Comparison of ENCODE assay signal across 17 mouse cellular contexts in the genomic region with DNA sequence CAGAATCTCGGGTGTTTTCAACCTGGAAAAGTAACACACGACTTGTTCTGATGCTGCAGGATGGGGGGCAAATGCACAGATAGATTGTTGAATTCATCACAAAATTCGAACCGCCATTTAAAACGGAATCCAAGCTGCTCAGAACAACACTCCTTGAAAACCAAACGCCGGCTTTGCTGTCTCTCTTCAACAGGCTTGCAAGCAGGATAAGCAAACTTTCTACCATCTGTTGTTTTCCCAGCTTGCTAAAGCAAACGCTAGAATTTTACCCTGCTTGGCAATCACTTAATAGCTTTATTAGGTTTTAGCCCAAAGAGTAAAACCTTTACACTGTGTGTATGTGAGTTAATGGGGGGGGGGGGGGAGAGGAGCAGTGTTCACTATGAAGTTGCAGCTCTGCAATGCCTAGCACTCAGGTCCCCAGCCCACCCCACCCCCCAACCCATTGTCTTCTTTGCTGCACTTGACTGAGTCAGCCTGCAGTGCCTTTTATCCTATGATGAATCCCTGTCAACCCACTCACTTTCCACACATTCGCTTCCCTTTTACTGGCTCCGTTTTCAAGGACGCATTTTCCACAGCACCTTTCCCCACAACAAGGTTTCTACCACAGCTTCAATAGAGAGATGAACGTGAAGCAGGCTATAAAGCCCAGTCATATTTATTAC.
A peak's percentile ranks its signal among the peaks of the same experiment; 100 is the strongest.
DNase-seq lines count a peak whose midpoint lies in the region; ATAC-seq and TF ChIP-seq lines count a peak whose summit lies in the region.
"Had no signal": no experiment of that assay in that cellular context is flagged by ENCODE, and none has a peak within 500 bp of the region (broad histone marks: within the 10 kb centered on the region; RNA-seq: fewer than 3 reads in every experiment).

No protein-coding gene starts in this region.

- H3K9me3 ChIP-seq in hindbrain, embryonic 10.5 days = no peaks in the 10 kb centered on the region
- no peaks in the 10 kb centered on the region for H3K9me3 ChIP-seq in hindbrain, postnatal 0 days (ENCODE audit: low read length)
- H3K9me3 ChIP-seq: embryonic facial prominence, embryonic 13.5 days; liver, embryonic 15.5 days; midbrain, embryonic 13.5 days; neural tube, embryonic 15.5 days; stomach, embryonic 15.5 days had no signal

- peak; percentile 12 for DNase-seq in hindbrain, embryonic 10.5 days (ENCODE audit: low spot score)
- no peak for DNase-seq in hindbrain, postnatal 0 days (ENCODE audit: low spot score)
- peak; percentile 10 to 15 for DNase-seq in right cerebral cortex, adult 2 months (ENCODE audit: low spot score in 2 of 2)
- no peak for DNase-seq in right cerebral cortex, postnatal 4 days
- peak; percentile 32 to 72 for DNase-seq in layer of hippocampus, adult 18-20 months (ENCODE audit: low spot score in 2 of 2)
- peak; percentile 19 for DNase-seq in telencephalon, adult 2 months (ENCODE audit: low read depth, low spot score)
- DNase-seq in B cell, adult 2 months = no peak
- no peak for DNase-seq in heart, postnatal 10 days
- DNase-seq: gastrocnemius, postnatal 14 days; heart, postnatal 4 days; kidney, adult 8-10 months; kidney, postnatal 14 days had no signal

- H3K4me3 ChIP-seq in hindbrain, embryonic 10.5 days = no peak overlapping the region
- H3K4me3 ChIP-seq in hindbrain, postnatal 0 days (ENCODE audit: low read length) = no peak overlapping the region
- H3K4me3 ChIP-seq: embryonic facial prominence, embryonic 13.5 days; liver, embryonic 15.5 days; midbrain, embryonic 13.5 days; neural tube, embryonic 15.5 days; stomach, embryonic 15.5 days had no signal

- intact Hi-C loops in heart, postnatal 10 days (cut with DNase I) = no loop called here

- H3K36me3 ChIP-seq in hindbrain, embryonic 10.5 days = no peaks in the 10 kb centered on the region
- no peaks in the 10 kb centered on the region for H3K36me3 ChIP-seq in hindbrain, postnatal 0 days (ENCODE audit: insufficient read depth, low read length)
- H3K36me3 ChIP-seq: embryonic facial prominence, embryonic 13.5 days; liver, embryonic 15.5 days; midbrain, embryonic 13.5 days; neural tube, embryonic 15.5 days; stomach, embryonic 15.5 days had no signal

- H3K9ac ChIP-seq in hindbrain, postnatal 0 days (replicated peaks; ENCODE audit: low read length) = no peak overlapping the region
- H3K9ac ChIP-seq: embryonic facial prominence, embryonic 13.5 days; liver, embryonic 15.5 days; midbrain, embryonic 13.5 days; neural tube, embryonic 15.5 days; stomach, embryonic 15.5 days had no signal

- 65% methylated on average over 12 of the region's 12 CpGs for whole genome bisulfite sequencing in hindbrain, embryonic 10.5 days
- 52% methylated on average over 12 of the region's 12 CpGs for WGBS in hindbrain, postnatal 0 days

- no peaks in the 10 kb centered on the region for H3K27me3 ChIP-seq in hindbrain, embryonic 10.5 days (ENCODE audit: insufficient read depth, poor library complexity, severe bottlenecking)
- H3K27me3 ChIP-seq in hindbrain, postnatal 0 days (ENCODE audit: insufficient read depth, low read length) = no peaks in the 10 kb centered on the region
- H3K27me3 ChIP-seq: embryonic facial prominence, embryonic 13.5 days; liver, embryonic 15.5 days; midbrain, embryonic 13.5 days; neural tube, embryonic 15.5 days; stomach, embryonic 15.5 days had no signal

- TF ChIP-seq CTCF in hindbrain, postnatal 0 days (IDR thresholded peaks at IDR 0.05; ENCODE audit: low read depth) = no peak

- peaks cover 14% of the 10 kb centered on the region for H3K4me1 ChIP-seq in hindbrain, embryonic 10.5 days (replicated peaks)
- H3K4me1 ChIP-seq in hindbrain, postnatal 0 days (ENCODE audit: insufficient read depth, low read length) = no peaks in the 10 kb centered on the region
- H3K4me1 ChIP-seq: embryonic facial prominence, embryonic 13.5 days; liver, embryonic 15.5 days; midbrain, embryonic 13.5 days; stomach, embryonic 15.5 days had no signal

- ATAC-seq in hindbrain, postnatal 0 days = no peak
- ATAC-seq: midbrain, embryonic 13.5 days had no signal

- H3K4me2 ChIP-seq in hindbrain, postnatal 0 days (ENCODE audit: low read depth, low read length) = no peak overlapping the region
- H3K4me2 ChIP-seq: embryonic facial prominence, embryonic 13.5 days; liver, embryonic 15.5 days; midbrain, embryonic 13.5 days; neural tube, embryonic 15.5 days; stomach, embryonic 15.5 days had no signal

- H3K27ac ChIP-seq in hindbrain, embryonic 10.5 days = peak overlapping the region; percentile 45; the same call in 1 of the 2 replicates
- no peak overlapping the region for H3K27ac ChIP-seq in hindbrain, postnatal 0 days
- H3K27ac ChIP-seq: embryonic facial prominence, embryonic 13.5 days; liver, embryonic 15.5 days; midbrain, embryonic 13.5 days; neural tube, embryonic 15.5 days; stomach, embryonic 15.5 days had no signal

Comparison
In these comparisons a context has a peak if more than half of its experiments do, and no peak if none do; other contexts are left out.
1. DNase-seq: peak in hindbrain, embryonic 10.5 days (single experiment), right cerebral cortex, adult 2 months (2 of 2), layer of hippocampus, adult 18-20 months (2 of 2) and telencephalon, adult 2 months (single experiment); none in hindbrain, postnatal 0 days (single experiment), right cerebral cortex, postnatal 4 days (single experiment), B cell, adult 2 months (0 of 2) and heart, postnatal 10 days (0 of 2).